Mouse (Mus musculus) fat pad, adult 2 months (tissue): ENCODE measurements around the gene Magi2.

Source experiments
- DNase-seq: peaks from one replicate; pipeline ENCODE4 v3.0.0-alpha.2; 2011; ENCODE audit warnings: low read depth, low spot score; ENCODE audit errors: extremely low read depth

The Magi2 gene

GRCm38 (mm10) chr5:19909071-19909470 lies 682.2 kb downstream of the Magi2 start:
- no peak for DNase-seq

GRCm38 (mm10) chr5:19909664-19910063 lies 682.8 kb downstream of the Magi2 start:
- no peak for DNase-seq

DNA sequence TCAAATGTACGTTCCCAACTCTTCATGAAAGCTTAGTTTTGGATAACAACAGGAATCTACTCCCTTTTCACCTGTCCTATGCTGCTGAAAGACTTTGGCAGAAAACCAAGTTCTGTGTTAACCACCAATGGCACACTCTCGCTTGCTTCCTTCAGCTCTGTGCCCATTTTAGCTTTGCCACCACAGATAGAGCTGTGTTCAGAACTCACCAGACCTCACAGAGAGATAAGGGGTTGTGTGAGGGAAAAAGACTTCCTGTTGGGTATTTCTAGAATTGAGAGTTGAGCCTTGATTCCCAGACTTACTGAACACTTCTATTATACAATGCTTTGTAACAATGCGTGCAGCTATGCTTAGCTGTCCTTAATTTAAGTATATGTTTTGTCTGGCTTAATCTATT lies 705.3 kb downstream of the Magi2 start:
- DNase-seq: no peak

DNA sequence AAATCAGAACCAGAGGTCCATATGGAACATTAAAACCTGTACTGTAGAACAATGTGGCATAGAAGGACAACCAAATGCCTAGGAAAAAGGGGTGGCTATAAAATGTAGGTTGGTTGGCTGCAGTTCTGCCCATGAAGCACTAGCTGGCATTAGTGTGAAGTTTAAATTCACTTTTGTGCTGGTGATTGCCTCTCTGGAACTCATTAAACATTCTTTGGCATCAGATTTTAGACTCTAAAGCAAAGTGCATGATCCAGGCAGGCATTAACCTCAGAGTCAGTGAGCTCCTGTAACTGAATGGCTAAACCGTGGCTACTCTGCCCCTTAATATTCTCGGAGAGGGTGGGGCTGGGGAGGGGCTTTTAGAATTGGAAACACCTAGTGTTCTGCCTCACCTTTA lies 706.4 kb downstream of the Magi2 start:
- DNase-seq: no peak

GRCm38 (mm10) chr5:19951102-19951501 lies 724.3 kb downstream of the Magi2 start:
- DNase-seq: no peak

DNA sequence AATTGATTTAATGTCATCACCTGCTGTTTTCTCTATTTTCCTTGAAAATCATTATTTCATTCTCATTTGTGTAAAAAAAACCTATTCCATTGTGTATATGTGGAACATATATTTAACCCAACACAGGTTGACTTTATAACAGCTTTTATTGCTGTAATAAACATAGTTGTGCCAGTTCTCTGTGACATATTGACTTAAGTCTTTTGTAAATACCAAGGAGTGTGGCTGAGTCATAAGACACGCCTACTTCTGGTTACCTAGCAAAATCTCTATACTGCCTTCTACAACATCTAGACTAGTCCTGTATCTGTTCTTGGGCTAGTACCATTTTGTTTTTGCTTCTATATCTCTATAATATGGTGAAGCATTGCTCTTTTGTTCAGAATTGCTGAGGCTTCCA lies 737.3 kb downstream of the Magi2 start:
- no peak for DNase-seq

DNA sequence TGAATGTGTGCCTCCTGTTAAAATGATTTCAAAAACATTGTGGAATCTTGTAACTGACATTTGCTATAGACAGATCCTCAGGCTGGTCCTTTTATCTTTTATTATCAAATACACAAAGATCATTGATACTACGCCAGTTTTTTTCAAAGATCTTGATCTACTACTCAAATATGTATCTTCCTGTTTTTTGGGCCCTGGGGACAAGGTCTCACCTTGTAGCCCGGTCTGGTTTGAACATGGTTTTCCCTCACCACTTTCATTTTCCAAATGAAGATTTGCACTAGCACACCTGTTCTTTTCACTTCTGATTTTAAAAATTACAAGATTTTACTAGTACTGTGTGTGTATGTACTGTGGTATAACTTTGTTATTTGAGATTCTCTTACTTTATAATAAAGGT lies 745.9 kb downstream of the Magi2 start:
- no peak for DNase-seq

- no peak for DNase-seq
These were observed 747.0 kb downstream of the Magi2 start for GRCm38 (mm10) chr5:19973852-19974251.

DNA sequence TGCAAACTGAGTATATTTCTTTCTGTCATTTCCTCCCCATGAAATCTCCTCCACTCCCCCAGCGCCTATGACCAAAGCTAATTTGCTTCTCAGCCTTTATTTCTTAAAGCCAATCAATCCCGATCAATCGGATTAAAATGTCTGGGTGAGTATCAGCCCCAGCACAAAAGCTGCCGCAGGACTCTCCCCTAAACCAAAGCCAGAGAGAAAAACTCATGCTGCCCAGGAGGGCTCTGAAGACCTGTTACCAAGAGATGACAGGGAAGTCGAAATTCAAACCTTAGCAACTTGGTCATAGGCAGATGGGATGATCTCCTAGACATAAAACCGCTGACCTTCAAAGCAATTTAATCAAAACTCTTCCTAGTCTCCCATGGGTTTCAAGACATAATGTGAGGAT lies 754.7 kb downstream of the Magi2 start:
- DNase-seq: no peak

DNA sequence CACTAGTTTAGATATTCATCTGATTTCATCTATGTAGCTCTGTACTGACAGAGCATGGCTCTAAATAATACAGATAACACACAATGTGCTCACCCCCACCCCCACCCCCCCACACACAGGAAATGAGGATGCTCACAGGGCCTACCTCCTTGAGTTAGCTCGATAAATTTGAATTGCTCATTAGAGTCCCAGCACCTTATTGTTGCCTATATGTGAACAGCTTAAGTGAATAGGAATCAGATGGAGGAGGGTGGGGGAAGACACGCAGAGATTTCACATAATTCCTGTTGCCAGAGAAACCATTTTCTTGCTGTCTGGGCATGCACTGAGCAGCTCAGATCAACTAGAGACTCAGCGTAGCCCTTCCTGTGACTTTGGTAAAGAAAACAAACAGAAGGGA lies 755.2 kb downstream of the Magi2 start:
- no peak for DNase-seq

DNA sequence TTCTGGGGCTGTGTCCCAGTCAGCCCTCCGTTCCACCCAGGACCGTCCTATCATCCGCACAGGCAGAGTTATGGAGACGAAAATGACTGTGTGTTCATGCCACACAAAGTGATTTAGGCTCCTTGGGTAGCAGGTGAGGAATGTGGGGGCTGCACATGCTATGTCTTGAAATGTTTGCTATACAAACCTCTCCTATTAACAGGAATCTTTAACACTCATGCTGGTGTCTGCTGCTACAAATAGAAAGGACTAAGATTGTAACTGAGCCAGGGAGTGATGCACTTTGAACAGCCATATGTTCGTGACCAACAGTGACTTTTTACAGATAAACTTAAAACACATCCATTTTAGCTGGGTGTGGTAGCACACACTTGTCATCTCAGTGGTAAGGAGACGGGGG lies 772.6 kb downstream of the Magi2 start:
- DNase-seq: no peak

- no peak for DNase-seq
These were observed 773.1 kb downstream of the Magi2 start for GRCm38 (mm10) chr5:19999912-20000311.

DNA sequence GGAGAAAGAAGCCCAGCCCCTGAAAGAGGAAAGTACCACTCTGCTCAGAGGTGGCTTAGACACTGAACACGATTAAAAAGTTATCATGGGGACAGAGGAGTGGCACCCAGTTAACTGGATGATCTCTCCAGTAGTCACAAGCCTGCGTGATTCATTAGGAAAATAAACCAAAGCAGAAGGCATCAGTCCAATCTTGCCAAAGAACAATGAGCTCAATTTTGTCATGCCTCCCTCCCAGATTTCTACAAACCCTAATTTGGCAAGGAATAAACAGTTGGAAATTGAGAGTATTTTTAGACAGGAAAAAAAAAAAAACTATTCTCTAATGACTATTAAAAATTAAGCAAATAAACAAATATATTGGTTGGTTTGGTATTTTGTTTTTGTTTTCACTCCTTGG lies 779.8 kb downstream of the Magi2 start:
- DNase-seq: no peak

DNA sequence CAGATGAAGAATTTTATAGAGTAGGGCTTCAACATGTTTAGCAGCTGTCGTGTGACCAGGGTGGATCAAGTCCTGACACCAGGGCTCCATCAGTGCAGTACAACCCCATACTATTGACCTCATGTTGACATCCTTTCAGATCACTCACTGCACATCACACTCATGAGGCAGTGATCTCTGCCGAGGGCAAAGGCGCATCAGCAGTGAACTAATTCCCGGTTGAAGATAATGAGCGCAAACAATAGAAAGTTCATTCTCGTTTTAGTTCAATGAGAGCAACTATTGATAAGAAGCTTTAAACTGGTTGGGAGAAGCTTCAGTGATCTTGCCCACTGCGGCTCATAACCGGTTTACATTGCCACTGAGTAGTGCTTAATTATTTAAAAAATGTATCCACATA lies 780.4 kb downstream of the Magi2 start:
- DNase-seq: no peak

GRCm38 (mm10) chr5:20010210-20010609 lies 783.4 kb downstream of the Magi2 start:
- DNase-seq: no peak

- DNase-seq: no peak
These were observed 791.2 kb downstream of the Magi2 start for GRCm38 (mm10) chr5:20018063-20018462.

DNA sequence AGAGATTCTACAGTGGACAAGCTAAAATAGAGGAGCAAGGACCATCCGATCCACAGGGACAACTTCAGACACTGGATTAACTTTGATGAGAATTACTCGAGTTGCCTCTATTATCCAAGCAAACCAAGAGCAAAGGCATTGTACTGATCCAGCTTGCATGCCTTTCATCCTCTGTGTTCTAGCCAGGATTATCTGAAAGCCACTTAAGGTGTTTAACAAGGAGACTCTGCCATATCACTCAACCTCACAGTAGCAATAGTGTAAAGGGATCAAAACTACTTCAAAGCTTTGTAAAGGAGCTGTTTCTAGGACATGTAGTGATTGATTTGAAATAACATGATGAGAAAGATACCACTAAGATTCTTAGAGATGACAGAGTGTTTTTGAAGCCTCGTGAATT lies 819.8 kb downstream of the Magi2 start:
- DNase-seq: no peak

GRCm38 (mm10) chr5:20048386-20048785 lies 821.5 kb downstream of the Magi2 start:
- no peak for DNase-seq

- DNase-seq: no peak
These were observed 823.4 kb downstream of the Magi2 start for GRCm38 (mm10) chr5:20050284-20050683.

GRCm38 (mm10) chr5:20055000-20055399 lies 828.2 kb downstream of the Magi2 start:
- no peak for DNase-seq

DNA sequence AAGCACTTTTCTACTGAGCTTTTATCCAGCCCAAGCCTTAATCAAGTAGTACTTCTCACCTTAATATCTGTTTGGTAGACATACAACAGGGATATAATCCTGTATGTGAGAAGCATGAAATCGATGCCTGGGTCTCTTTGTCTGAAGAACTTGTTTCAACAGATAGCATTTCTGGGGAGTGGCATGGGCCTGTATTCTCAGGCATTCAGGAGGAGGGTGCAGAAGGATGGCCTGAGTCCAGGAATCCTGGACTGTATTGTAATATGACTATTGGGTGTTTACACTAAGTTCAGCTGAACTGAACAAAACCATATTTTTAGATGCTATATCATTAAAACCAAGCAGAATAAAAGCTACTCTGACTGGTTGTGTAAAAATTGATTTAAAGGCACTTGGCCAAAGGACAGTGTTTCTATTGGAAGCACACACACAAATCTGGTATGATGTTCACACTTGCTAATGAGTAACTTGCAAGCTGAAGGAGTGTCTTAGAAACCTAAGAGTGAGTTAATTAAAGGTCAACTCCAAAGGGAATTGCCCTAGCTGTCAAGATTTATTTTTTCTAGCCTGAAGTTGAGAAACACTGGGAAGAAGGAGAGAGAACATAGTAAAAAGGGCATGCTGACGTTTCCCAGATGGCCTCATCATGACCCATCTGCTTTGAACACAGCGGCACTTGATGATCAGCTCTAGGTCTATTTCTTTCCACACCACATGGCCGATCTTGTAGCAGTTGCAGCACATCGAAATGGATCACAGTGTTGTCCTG lies 829.4 kb downstream of the Magi2 start:
- DNase-seq: no peak

- DNase-seq: no peak
These were observed 830.0 kb downstream of the Magi2 start for GRCm38 (mm10) chr5:20056856-20057255.

DNA sequence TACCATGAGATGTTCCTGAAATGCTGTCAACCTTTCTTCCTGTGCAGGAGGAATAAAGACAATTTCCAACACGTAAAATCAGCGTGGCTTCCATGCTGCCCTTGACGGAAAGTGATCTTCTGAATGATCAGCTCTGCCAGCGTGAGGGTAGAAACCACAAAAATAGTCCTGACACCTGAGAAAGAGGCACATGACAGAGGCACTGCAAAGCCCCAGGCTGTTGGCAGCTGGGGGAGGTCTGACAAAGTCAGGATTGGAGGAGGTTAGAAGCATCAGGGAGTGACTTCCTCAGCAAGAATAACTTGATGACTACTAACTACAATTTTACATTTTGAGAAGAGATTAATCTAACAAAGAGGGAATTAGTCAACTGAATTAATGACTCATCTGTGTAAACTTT lies 835.2 kb downstream of the Magi2 start:
- DNase-seq: no peak
